Mouse (Mus musculus) forebrain, embryonic 12.5 days (tissue): Measurements from ENCODE around the gene Snx9. TPM values are rescaled to one million over a fixed set of nuclear protein-coding genes. Genes with fewer than 3 reads are reported as not detected.

Source experiments
- ATAC-seq: fragments of 200-750 bp; cut with Nextera tagmentation; 2 replicates; pipeline ENCODE4 v1.8.0; 2017; ENCODE audit warnings: moderate TSS enrichment; ENCODE audit not compliant: low FRiP score
- H3K27ac ChIP-seq: fragments of 300-500 bp; sonication (generic); 2 replicates; pipeline ENCODE4 v1.5.1; 2016; ENCODE audit warnings: mild to moderate bottlenecking
- H3K27me3 ChIP-seq: fragments of 300-500 bp; sonication (generic); 2 replicates; pipeline ENCODE4 v1.6.1; 2016; ENCODE audit warnings: mild to moderate bottlenecking
- H3K36me3 ChIP-seq: fragments of 300-500 bp; sonication (generic); replicated peaks from 2 replicates; pipeline ENCODE4 v1.6.1; 2016; ENCODE audit warnings: mild to moderate bottlenecking
- H3K4me1 ChIP-seq: fragments of 300-500 bp; sonication (generic); 2 replicates; pipeline ENCODE4 v1.6.1; 2016
- H3K4me2 ChIP-seq: fragments of 300-500 bp; sonication (generic); 2 replicates; pipeline ENCODE4 v1.6.1; 2016; ENCODE audit warnings: mild to moderate bottlenecking, moderate library complexity
- H3K4me3 ChIP-seq: fragments of 300-500 bp; sonication (generic); replicated peaks from 2 replicates; pipeline ENCODE4 v1.5.1; 2016; ENCODE audit warnings: mild to moderate bottlenecking
- H3K9ac ChIP-seq: fragments of 300-500 bp; sonication (generic); 2 replicates; pipeline ENCODE4 v1.6.1; 2016; ENCODE audit warnings: mild to moderate bottlenecking
- H3K9me3 ChIP-seq: fragments of 300-500 bp; sonication (generic); 2 replicates; pipeline ENCODE4 v1.6.1; 2016
- WGBS: fragments of 180-500 bp; shearing (Covaris S2); methylation state at CpG from one replicate; pipeline ENCODE4 v1.1.7; 2016; 5-methylcytosine and 5-hydroxymethylcytosine counted together
- polyA plus RNA-seq: library from polyadenylated mRNA; unstranded; fragments of >200 nt; fragmentation: Nextera tagmentation; extraction: Ambion mirVana; gene quantifications from 2 replicates; pipeline ENCODE4 v1.2.1, GENCODE M21; 2016

The Snx9 gene
- polyA plus RNA-seq, 1 experiment from 2014 or later = 15.1 TPM

DNA sequence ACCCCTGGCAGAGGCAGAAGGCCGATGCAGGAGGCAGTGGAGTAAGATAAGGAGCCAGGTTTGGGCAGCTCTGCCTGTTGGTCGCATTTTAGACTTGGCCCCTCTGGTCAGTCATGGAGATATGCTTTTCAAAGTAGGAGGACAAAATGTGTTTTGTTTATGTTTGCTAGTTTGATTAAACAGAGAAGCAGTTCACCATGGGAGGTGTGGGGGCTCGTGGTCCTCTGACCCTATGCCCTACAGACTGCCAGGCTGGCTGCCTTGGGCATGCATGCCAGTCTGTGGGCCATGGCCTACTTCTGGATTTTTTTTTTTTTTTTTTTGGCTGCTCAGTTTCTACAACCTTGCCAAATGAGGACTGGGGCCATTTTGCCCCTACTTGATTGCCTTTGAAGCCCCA, 105.9 kb downstream of the Snx9 start:
- H3K9me3 ChIP-seq = no peaks in the 10 kb centered on the region
- no peak for ATAC-seq
- no peak overlapping the region for H3K4me2 ChIP-seq
- H3K27ac ChIP-seq = no peak overlapping the region
- no peaks in the 10 kb centered on the region for H3K36me3 ChIP-seq
- no peaks in the 10 kb centered on the region for H3K4me1 ChIP-seq
- no peak overlapping the region for H3K9ac ChIP-seq
- H3K27me3 ChIP-seq = peaks cover 12% of the 10 kb centered on the region
- 77% methylated on average over 3 of the region's 3 CpGs for WGBS
- no peak overlapping the region for H3K4me3 ChIP-seq

GRCm38 (mm10) chr17:5952455-5952854, 111.3 kb downstream of the Snx9 start:
- Histone ChIP-seq H3K27me3 (no peaks in the 10 kb centered on the region), H3K4me3 (no peak overlapping the region), H3K4me1 (no peaks in the 10 kb centered on the region), H3K9ac (no peak overlapping the region), H3K36me3 (no peaks in the 10 kb centered on the region), H3K27ac (no peak overlapping the region), H3K9me3 (no peaks in the 10 kb centered on the region), H3K4me2 (no peak overlapping the region)
- WGBS = 87% methylated on average over 4 of the region's 4 CpGs
- ATAC-seq = no peak

DNA sequence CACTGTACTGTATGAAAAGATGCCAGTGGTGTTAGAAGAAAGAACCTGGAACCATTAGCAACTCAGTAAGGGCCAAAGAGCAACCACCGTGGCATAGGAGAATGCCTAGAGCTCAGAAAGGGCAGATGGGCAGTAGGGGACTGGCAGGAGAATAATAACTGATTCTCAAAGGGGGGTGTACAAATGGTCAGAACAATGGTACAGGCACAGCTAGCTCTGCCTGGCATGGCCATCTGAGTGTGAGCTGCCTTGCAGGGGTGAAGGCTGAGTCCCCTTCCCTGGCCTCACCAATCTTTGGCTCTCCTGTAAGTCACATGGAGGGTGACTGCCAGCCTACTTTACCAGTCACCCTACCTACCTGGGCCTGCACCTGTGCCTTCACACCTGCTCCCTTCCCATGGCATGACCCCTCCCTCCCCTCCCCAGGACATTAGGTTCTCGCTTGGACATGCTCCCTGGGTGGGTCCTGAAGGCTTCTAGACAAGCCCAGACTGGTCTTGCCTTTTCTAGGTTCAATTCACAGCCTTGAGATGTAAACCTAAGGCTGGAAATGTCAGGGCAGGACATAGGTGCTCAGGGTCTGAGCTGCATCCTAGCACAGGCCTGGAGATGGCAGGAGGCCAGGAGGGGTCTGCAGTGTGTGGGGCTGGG, 115.3 kb downstream of the Snx9 start:
- Histone ChIP-seq H3K4me2 (no peak overlapping the region), H3K9ac (no peak overlapping the region), H3K9me3 (no peaks in the 10 kb centered on the region), H3K4me1 (no peaks in the 10 kb centered on the region), H3K4me3 (no peak overlapping the region), H3K27me3 (no peaks in the 10 kb centered on the region), H3K27ac (no peak overlapping the region), H3K36me3 (no peaks in the 10 kb centered on the region)
- WGBS = 85% methylated on average over 2 of the region's 2 CpGs
- ATAC-seq = no peak

DNA sequence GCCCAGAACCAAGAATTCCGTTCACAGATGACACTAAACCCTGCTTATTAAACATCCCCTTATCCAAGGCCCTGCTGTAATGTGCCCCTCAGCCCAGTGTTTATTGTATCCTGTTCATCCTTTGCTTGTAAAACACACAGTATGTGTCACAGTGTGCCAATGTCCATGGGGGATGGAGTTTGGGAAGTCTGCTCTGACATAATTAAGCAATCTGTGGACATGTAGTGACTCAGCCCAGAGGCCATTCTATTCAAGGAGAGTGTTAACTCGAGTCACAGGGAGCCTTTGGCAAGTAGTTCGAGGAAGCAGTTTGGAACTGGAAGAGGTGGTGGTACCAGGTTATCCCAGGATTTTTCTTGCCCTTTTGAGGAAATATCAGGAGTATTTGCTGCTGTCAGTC, 116.0 kb downstream of the Snx9 start:
- no peak for ATAC-seq
- H3K4me3 ChIP-seq = no peak overlapping the region
- H3K9ac ChIP-seq = no peak overlapping the region
- H3K4me2 ChIP-seq = no peak overlapping the region
- WGBS = 80% methylated on average over 3 of the region's 3 CpGs
- no peaks in the 10 kb centered on the region for H3K9me3 ChIP-seq
- H3K27ac ChIP-seq = no peak overlapping the region
- H3K36me3 ChIP-seq = no peaks in the 10 kb centered on the region
- H3K27me3 ChIP-seq = no peaks in the 10 kb centered on the region
- H3K4me1 ChIP-seq = no peaks in the 10 kb centered on the region

- Histone ChIP-seq H3K27me3 (no peaks in the 10 kb centered on the region), H3K27ac (no peak overlapping the region), H3K9ac (no peak overlapping the region), H3K9me3 (no peaks in the 10 kb centered on the region), H3K4me3 (no peak overlapping the region), H3K4me2 (no peak overlapping the region), H3K36me3 (no peaks in the 10 kb centered on the region), H3K4me1 (no peaks in the 10 kb centered on the region)
- 87% methylated on average over 5 of the region's 5 CpGs for WGBS
- ATAC-seq = no peak
Measured at GRCm38 (mm10) chr17:5958229-5958628, 117.1 kb downstream of the Snx9 start.

DNA sequence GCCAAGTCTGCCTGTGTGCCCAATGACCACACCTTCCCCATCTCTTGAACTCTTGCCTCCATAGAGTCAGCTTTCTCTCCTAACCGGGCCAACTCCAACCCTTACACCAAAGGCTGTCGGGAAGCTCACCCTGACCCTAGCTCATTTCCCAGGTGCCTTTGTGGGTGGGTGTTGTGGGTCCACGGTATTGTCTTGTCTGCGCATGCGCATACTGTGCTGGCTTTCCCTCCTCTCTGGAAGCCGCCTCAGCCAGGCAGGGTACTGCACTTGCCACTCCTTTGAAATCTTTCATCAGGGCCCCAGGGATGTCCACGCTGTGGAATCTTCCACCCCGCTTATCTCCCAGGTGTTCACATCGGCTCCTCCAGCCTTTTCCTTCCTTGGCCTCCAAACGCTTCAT, 117.5 kb downstream of the Snx9 start:
- Histone ChIP-seq H3K27me3 (no peaks in the 10 kb centered on the region), H3K27ac (no peak overlapping the region), H3K9ac (no peak overlapping the region), H3K36me3 (no peaks in the 10 kb centered on the region), H3K4me2 (no peak overlapping the region), H3K4me1 (no peaks in the 10 kb centered on the region), H3K9me3 (no peaks in the 10 kb centered on the region), H3K4me3 (no peak overlapping the region)
- WGBS = 80% methylated on average over 10 of the region's 10 CpGs
- ATAC-seq = no peak

DNA sequence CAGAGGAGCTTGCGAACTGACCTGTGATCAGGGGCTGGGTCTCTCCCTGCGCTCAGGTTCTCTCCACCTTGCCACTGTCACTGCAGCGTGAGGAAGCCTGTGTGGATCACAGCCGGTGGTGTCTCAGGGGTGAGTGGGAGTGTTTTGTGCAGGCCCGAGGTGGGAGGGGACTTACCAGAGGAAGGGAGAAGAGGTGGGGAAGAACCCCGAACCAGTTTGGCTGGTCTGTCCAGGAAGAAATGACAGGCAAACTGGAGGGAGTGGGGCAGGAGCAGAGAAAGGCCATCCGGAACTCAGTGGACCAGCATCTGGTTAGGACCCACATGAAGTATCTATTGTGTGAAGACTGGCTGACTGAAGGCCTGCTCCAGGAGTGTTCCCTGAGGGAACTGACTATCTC, 118.0 kb downstream of the Snx9 start:
- Histone ChIP-seq H3K36me3 (no peaks in the 10 kb centered on the region), H3K27ac (no peak overlapping the region), H3K4me3 (no peak overlapping the region), H3K9me3 (no peaks in the 10 kb centered on the region), H3K9ac (no peak overlapping the region), H3K4me1 (no peaks in the 10 kb centered on the region), H3K4me2 (no peak overlapping the region), H3K27me3 (no peaks in the 10 kb centered on the region)
- WGBS = 76% methylated on average over 7 of the region's 7 CpGs
- no peak for ATAC-seq

GRCm38 (mm10) chr17:5959802-5960201, 118.7 kb downstream of the Snx9 start:
- WGBS = 80% methylated on average over 9 of the region's 9 CpGs
- Histone ChIP-seq H3K27ac (no peak overlapping the region), H3K4me1 (no peaks in the 10 kb centered on the region), H3K4me2 (no peak overlapping the region), H3K9me3 (no peaks in the 10 kb centered on the region), H3K27me3 (no peaks in the 10 kb centered on the region), H3K4me3 (no peak overlapping the region), H3K9ac (no peak overlapping the region), H3K36me3 (no peaks in the 10 kb centered on the region)
- ATAC-seq = no peak

- no peaks in the 10 kb centered on the region for H3K36me3 ChIP-seq
- H3K4me3 ChIP-seq = no peak overlapping the region
- H3K9me3 ChIP-seq = no peaks in the 10 kb centered on the region
- no peak overlapping the region for H3K9ac ChIP-seq
- no peak for ATAC-seq
- WGBS = 94% methylated on average over 8 of the region's 8 CpGs
- no peak overlapping the region for H3K27ac ChIP-seq
- H3K27me3 ChIP-seq = no peaks in the 10 kb centered on the region
- no peaks in the 10 kb centered on the region for H3K4me1 ChIP-seq
- H3K4me2 ChIP-seq = no peak overlapping the region
Measured at GRCm38 (mm10) chr17:5963766-5964165, 122.6 kb downstream of the Snx9 start.

DNA sequence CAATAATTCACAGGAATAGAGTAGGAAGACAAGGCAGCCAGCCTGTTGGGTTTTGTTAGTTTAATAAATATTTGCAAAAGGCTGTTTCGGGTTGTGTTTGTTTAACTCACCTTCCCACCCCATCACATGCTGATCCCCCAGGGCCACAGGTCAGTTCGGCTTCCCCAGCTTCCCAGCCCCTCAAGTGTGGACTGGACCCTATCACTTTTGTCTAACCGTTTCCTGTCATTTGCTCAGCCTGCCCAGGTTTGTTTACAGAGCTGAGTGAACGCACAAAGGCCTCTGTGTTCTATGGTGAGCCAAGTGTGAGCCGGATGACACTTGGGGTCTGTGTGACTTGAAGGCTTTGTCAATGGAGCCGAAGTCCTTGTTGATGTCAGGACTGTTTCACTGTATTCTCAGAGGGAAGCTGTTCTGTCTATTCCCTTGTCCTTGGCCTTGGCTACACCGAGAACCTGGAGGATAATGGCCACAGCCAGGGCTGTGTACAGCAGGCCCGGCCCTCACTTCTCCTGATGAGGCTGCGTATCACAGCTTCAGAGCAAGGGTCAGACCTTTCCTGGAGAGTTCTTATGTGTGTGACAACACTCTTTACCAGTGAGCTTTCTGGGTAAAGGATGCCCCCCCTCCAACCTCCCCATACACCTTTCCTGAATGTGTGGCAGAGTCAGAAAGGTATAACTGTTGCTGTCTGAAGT, 124.1 kb downstream of the Snx9 start:
- no peaks in the 10 kb centered on the region for H3K27me3 ChIP-seq
- ATAC-seq = no peak
- no peak overlapping the region for H3K27ac ChIP-seq
- no peak overlapping the region for H3K9ac ChIP-seq
- H3K9me3 ChIP-seq = no peaks in the 10 kb centered on the region
- H3K36me3 ChIP-seq = no peaks in the 10 kb centered on the region
- no peak overlapping the region for H3K4me2 ChIP-seq
- WGBS = 76% methylated on average over 9 of the region's 9 CpGs
- H3K4me3 ChIP-seq = no peak overlapping the region
- H3K4me1 ChIP-seq = peaks cover 3% of the 10 kb centered on the region; the same call in 1 of the 2 replicates

- no peak for ATAC-seq
- H3K9me3 ChIP-seq = no peaks in the 10 kb centered on the region
- WGBS = 81% methylated on average over 5 of the region's 5 CpGs
- no peaks in the 10 kb centered on the region for H3K36me3 ChIP-seq
- H3K4me3 ChIP-seq = no peak overlapping the region
- H3K4me1 ChIP-seq = peaks cover 3% of the 10 kb centered on the region; the same call in 1 of the 2 replicates
- no peaks in the 10 kb centered on the region for H3K27me3 ChIP-seq
- no peak overlapping the region for H3K9ac ChIP-seq
- H3K27ac ChIP-seq = no peak overlapping the region
- no peak overlapping the region for H3K4me2 ChIP-seq
Measured at GRCm38 (mm10) chr17:5966706-5967105, 125.6 kb downstream of the Snx9 start.

DNA sequence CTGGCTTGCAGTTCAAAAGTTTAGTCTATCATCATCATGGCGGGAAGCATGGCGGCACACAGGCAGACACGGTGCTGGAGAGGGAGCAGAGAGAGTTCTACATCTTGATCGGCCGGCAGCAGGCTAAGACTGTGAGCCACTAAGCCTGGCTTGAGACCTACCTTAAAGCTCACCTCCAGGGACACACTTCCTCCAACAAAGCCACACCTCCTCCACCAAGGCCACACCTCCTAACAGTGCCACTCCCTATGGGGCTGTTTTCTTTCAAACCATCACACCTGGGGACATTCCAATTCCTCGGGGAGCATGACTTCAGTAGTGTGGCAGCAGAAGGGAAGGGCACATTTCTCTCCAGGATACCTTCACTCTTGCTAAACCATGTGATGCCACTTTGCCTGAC, 127.4 kb downstream of the Snx9 start:
- Histone ChIP-seq H3K27me3 (no peaks in the 10 kb centered on the region), H3K4me1 (peaks cover 3% of the 10 kb centered on the region; the same call in 1 of the 2 replicates), H3K36me3 (no peaks in the 10 kb centered on the region), H3K4me3 (no peak overlapping the region), H3K4me2 (no peak overlapping the region), H3K9ac (no peak overlapping the region), H3K9me3 (no peaks in the 10 kb centered on the region), H3K27ac (no peak overlapping the region)
- no peak for ATAC-seq
- WGBS = 67% methylated on average over 6 of the region's 6 CpGs

DNA sequence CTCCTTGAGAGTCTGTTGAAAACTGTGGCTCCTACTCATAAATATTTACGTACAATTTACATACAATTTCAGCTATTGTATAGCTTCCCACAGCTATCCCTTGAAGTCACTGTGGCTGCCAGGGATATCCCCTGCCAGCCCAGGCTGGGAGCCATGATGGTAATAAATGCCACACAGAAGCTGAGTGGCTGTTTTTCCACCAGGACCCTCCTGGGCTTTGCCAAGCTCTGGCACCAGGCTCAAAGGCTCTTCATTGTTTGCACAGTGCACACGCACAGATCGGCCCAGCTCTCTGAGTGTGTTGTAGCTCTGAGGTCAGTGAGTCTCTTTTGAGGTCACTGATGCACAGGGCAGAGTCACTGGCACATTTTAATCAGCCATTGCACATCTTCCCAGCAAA, 128.1 kb downstream of the Snx9 start:
- H3K27me3 ChIP-seq = no peaks in the 10 kb centered on the region
- H3K4me1 ChIP-seq = peaks cover 3% of the 10 kb centered on the region; the same call in 1 of the 2 replicates
- ATAC-seq = no peak
- no peak overlapping the region for H3K4me3 ChIP-seq
- no peaks in the 10 kb centered on the region for H3K9me3 ChIP-seq
- H3K9ac ChIP-seq = no peak overlapping the region
- H3K27ac ChIP-seq = no peak overlapping the region
- WGBS = 75% methylated on average over 3 of the region's 3 CpGs
- H3K4me2 ChIP-seq = no peak overlapping the region
- H3K36me3 ChIP-seq = no peaks in the 10 kb centered on the region
